Mouse (Mus musculus) left cerebral cortex, postnatal 4 days (tissue): ENCODE data around the gene Parp11. TPM values are rescaled to one million over a fixed set of nuclear protein-coding genes. Genes with fewer than 3 reads are reported as not detected.

ENCODE experiments used
- DNase-seq: peaks from one replicate; pipeline ENCODE4 v3.0.0-alpha.2; 2022
- intact Hi-C: fragments of 180-260 bp; cut with DNase I; formaldehyde crosslinking; loops from one replicate; pipeline ENCODE4 v1.15.1; 2025
- total RNA-seq, 2 experiments: library from RNA; stranded (reverse); gene quantifications; 2 replicates each; pipeline ENCODE4 v1.2.3; 2021

Gene Parp11
- total RNA-seq, result 10 to 100 TPM; 59.1 to 60.9 TPM

DNA sequence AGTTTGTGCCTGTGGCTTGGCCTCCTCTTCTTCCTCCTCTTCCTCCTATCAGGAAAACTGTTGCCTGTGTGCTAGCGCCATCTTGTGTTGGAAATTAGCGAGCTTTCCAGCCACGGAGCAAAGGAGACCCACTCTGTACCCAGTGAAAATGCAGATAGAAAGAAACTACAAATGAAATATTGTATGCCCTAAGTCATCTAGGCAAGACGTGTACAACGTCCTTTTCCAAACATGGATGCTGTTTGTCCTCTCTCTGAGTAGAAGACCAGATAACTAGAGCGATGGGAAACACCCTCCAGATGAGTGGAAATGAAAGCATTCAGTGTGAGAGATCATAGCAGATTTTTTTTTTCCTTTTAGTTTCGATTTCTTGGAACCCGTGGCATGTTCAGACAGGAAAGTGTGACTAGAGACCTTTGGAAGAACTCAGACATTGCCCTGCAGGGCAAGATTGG lies at the start of gene Parp11:
Parp11 (plus strand) TSS at position 405 of the 455 bp plus-strand sequence.
- DNase-seq, result peak; percentile 73
- intact Hi-C loops, result loop anchor here (2.0 to 5.0 kb wide), 3 partner anchors 124 to 494 kb away; no protein-coding TSS in a partner anchor

DNA sequence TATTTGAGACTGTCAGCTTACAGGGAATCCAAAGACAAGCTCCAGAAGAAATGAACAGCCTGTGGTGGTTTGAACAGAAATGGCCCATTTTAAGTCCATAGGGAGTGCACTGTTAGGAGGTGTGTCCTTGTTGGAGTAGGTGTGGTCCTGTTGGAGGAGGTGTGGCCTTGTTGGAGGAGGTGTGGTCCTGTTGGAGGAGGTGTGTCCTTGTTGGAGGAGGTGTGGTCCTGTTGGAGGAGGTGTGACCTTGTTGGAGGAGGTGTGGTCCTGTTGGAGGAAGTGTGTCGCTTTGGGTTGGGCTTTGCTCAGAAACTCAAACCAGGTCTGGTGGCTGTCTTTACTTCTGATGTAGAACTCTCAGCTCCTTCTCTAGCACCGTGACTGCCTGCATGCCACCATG lies 48.6 kb upstream of the Parp11 start:
- intact Hi-C loops, result no loop called here
- no peak for DNase-seq

DNA sequence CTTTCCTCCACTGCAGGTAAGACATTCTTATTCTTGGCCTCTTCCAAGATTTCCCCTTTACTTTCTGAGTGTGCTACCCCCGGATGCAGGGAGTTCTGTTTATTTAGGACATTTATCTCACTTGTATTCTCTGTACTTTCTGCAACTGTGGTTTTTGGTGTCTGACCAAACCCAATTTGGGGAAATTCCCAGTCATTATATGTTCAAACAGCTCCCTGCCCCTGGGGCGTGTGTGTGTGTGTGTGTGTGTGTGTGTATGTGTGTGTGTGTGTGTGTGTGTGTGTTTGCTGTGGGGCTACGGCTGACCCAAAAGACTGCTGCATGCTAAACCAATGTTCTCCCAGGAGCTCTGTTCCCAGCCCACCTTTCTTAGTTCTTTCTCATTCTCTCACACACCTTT lies 45.2 kb upstream of the Parp11 start:
- intact Hi-C loops, result no loop called here

DNA sequence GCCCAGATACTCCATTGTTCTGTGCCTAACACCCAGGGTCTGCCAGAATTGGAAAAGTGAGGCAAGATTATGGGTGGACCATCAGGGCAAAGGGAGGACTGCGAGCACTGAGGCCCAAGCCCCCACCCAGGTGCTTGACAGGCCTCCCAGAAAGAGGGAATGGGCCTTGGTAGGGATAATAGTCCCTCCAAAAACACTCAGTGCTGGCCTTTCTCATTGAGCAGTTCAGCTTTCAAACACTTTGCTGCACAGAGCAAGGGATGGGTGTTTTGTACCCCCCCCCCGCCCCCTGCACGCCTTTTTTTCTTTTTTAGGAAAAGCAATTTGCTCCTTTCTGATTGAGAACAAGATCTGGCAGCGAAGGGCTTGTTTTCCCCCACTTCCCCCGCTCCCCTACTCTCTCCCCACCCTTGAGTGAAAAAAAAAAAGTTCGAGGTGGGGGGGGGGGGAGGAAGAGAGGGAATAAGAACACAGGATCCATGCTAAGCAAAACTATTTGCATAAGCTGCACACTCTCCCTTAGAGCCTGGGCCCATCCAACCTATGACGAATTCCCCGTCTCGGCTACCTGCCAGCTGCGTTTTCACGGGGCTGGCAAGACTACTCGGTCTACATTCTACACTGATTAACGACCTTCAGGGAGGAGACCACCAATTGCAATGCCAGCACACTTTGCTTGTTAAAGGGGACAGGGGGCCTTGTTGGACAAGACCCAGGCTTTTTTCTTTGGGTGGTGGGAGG lies 42.4 kb upstream of the Parp11 start:
- DNase-seq, result peak; percentile 86
- intact Hi-C loops, result no loop called here

More for the DNA sequence above, 45.2 kb upstream of the Parp11 start:
- no peak for DNase-seq

GRCm38 (mm10) chr6:127405682-127406081 lies 41.0 kb upstream of the Parp11 start:
- peak; percentile 83 for DNase-seq
- intact Hi-C loops, result no loop called here

DNA sequence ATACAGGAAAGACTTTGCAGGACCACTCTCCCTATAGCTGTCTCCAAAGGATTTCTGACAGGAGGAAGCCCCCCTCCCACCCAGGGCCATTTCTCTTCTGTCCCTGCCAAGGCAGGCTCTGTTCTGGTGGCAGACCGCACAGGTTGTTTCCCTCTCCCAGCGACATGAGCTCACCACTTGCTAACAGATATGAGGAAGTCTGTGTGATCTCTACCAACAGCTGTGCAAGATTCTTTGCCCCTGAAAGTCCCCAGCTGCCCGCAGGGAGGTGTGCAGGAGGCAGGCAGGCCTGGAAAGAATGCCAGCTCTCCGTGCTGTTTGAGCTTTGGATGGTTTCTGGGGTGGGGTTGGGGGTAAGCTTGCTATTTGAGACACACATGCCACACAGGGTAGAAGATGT lies 38.9 kb upstream of the Parp11 start:
- intact Hi-C loops, result no loop called here
- DNase-seq, result peak; percentile 58

GRCm38 (mm10) chr6:127417525-127418184 lies 29.0 kb upstream of the Parp11 start:
- DNase-seq, result no peak
- intact Hi-C loops, result no loop called here

GRCm38 (mm10) chr6:127418322-127418721 lies 28.3 kb upstream of the Parp11 start:
- no peak for DNase-seq
- intact Hi-C loops, result no loop called here

- DNase-seq, result no peak
- intact Hi-C loops, result no loop called here
These were observed 26.5 kb upstream of the Parp11 start for GRCm38 (mm10) chr6:127420115-127420514.

DNA sequence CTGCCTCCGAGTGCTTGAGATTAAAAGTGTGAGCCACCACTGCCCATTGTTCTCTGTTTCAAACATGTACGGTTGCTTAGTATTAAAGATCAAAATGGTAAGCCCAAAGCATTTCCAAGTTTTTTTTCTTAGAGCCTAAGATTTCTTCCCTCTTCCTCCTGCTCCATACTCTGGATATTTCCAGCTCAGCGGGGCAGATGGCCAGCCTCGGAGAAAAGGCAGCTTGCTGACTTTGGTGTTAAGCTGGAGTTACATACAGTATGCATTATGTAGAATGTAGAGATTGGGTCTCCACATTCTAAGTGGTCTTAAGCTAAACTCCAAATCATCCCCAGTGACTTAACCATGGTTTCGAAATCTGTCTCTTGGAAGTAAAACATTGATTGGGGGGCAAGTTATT lies 21.5 kb upstream of the Parp11 start:
- intact Hi-C loops, result no loop called here
- DNase-seq, result no peak

DNA sequence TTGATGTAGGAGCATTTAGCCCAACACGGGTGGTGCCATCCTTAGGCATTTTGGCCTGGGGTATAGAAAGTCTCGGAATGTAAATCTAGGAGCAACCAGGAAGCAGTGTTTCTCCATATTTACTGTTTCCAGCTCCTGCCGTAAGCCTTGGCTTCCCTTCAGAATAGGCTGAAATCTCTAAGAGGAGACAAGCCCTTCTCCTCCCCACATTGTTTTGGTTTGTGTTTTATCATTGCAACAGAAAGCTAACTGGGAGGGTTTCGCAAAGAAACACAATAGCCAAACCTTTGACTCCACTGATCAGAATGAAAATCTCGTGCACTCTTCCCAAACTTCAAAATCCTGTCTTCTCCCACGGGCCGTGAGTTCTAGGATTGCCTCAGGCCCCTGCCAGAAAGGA lies 15.9 kb upstream of the Parp11 start:
- intact Hi-C loops, result no loop called here

GRCm38 (mm10) chr6:127431196-127431766 lies 15.4 kb upstream of the Parp11 start:
- DNase-seq, result no peak
- intact Hi-C loops, result no loop called here

More for the DNA sequence above, 15.9 kb upstream of the Parp11 start:
- DNase-seq, result no peak

DNA sequence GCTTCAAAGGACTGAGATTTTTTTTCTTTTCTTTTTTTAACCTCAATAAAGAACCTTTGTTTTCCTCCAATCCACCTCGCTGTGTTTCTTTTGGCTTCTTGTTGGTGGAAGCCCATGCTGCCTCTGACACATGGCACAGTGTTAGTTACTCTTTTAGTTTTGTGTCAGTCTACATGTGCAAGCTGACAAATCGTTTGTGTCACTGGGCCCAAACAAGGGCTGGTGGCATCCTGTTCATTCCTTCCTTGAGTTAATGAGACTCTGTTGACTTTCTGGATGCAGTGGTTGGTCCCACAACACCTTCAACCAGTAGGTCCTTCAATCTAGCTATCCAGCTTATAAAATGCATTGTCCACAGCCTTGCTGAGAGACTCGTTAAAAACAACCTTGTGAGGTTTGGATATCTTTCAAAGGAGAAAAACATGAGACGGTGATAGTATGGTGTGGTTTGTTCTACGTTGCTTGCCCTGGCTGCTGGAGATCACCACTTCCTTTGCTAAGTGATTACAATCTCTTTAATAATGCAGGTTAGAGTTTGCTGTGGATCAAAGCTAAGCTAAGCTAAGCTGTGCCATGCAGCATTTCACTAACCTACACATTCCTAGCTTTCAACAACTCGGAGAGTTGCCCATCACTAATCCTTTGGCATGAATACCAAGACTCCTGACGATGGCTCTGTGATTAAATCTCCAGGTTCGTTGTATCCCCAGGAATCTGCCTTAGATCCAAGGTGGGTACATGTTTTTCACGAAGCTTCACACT lies 12.6 kb upstream of the Parp11 start:
- DNase-seq, result no peak
- intact Hi-C loops, result no loop called here

DNA sequence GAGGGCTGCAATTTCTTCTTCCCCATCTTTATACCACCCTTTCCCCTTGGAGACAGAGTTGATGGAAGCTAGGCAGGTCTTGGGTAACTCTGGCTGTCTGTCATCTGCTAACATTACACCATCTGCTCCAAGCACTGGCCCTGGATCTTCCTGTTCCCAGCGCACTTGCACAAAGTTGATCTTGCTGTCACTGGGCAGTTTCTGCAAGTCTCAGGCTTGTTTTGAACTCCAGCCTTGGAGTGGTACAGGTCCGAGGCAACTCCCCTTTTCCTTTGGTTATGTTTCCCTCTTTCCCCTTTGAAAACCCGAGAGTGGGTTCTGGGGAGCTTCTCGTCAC lies 12.0 kb upstream of the Parp11 start:
- no peak for DNase-seq
- intact Hi-C loops, result no loop called here

DNA sequence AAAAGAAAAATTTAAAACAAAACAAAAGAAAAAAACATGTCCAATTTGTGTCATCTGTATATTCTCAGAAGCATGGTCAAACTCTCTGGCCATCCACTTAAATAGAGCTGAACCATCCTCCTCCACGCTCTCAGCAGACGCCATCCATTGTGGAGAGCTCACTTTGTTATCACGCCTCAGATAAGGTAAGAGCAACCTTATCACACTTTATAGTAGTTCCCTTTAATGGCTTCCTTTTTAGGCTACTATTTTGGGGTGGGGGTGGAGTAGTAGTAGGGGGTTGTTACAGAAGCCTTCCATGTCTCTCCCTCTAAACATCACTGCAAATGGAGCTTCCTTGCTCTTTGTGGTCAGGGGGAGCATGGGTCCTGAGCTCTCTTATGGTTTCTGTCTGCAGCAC lies 7.6 kb upstream of the Parp11 start:
- no peak for DNase-seq
- intact Hi-C loops, result no loop called here

DNA sequence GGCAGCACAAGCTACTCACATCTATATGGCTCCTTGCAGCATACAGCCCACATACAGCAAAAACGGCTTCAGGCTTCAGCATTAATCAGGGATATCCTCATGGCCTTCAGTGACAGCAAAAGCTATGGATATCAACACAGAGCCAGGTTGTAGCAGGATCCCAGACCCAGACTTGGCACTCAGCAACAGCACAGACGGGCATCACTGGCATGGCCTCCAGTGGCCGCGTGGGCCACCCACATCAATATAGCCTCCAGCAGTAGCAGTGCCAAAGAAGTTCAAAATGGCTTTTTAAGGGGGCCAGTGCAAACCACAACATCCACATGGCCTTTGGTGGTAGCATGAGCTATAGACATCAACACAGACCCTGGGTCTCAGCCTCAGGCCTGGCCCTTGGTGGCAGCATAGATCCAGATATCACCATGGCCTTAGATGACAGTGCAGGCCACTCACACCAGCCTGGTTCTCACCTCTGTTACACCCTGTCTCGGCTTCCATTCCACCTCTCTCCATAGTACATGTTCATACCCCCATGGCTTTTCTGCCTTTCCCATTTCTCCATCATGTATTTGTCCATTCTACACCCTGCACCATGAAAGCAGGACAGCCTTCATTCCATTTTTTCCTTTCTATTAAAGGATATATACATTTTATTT lies 7.0 kb upstream of the Parp11 start:
- DNase-seq, result peak; percentile 79
- intact Hi-C loops, result loop anchor here (5.0 kb wide), 1 partner anchor 62 kb away; no protein-coding TSS in a partner anchor

- intact Hi-C loops, result loop anchor here (5.0 kb wide), 1 partner anchor 63 kb away; no protein-coding TSS in a partner anchor
- peak; percentile 42 for DNase-seq
These were observed 6.1 kb upstream of the Parp11 start for GRCm38 (mm10) chr6:127440416-127441104.

DNA sequence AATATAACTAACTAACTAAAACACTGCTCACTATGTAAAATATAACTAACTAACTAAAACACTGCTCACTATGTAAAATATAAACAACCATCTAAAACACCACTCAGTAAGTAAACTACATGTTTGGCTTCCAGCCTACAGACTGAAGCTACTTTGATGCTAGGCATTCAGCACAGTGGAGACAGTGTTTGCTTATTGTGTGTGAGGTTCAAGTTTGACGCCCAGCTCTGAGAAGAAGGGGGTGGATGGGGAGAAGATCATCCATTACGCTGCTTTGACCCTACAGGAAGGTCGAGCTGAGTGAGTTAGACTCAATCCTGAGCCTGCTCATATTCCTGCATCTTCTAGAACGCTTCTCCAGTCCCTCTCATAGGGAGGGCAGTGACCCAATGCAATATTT lies 4.1 kb upstream of the Parp11 start:
- intact Hi-C loops, result loop anchor here (5.0 kb wide), 1 partner anchor 65 kb away; no protein-coding TSS in a partner anchor

GRCm38 (mm10) chr6:127443910-127444309 lies 2.7 kb upstream of the Parp11 start:
- intact Hi-C loops, result loop anchor here (5.0 kb wide), 1 partner anchor 67 kb away; no protein-coding TSS in a partner anchor
- DNase-seq, result no peak

More for the DNA sequence above, 4.1 kb upstream of the Parp11 start:
- no peak for DNase-seq

DNA sequence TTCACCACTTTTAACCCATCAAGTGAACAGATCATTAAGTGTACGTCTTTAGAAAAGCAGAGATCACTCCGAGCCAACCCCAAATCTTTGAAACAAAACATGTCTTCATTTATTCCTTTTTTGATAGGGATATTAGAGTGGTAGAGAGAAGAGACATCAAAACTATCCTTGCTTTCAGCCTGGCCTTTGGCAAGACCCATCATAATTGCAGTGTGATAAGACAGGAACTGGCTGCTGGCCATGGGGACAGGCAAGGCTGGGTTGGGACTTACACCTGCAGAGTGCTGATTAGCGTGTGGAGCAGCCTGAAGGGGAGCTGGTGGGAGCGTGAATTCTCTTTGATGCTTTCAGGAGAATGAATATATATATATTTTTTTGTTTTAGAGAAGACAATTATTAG lies 2.2 kb upstream of the Parp11 start:
- intact Hi-C loops, result loop anchor here (5.0 kb wide), 1 partner anchor 67 kb away; no protein-coding TSS in a partner anchor
- peak; percentile 20 for DNase-seq
